Mouse (Mus musculus) thymus, adult 2 months (tissue): ENCODE measurements around the gene D430041D05Rik. TPM values are rescaled to one million over a fixed set of nuclear protein-coding genes. Genes with fewer than 3 reads are reported as not detected.

Experiments used
- DNase-seq: peaks from one replicate; pipeline ENCODE4 v3.0.0; 2021
- H3K27ac ChIP-seq: fragments of 200-500 bp; 2 replicates; pipeline ENCODE4 v1.5.1; 2012; ENCODE audit warnings: low read length, control low read depth; ENCODE audit not compliant: control insufficient read depth, insufficient read depth
- H3K27me3 ChIP-seq: fragments of 200-500 bp; 2 replicates; pipeline ENCODE4 v1.6.1; 2012; ENCODE audit warnings: mild to moderate bottlenecking, low read length, moderate library complexity, mixed read lengths; ENCODE audit not compliant: control insufficient read depth, insufficient read depth
- H3K36me3 ChIP-seq: fragments of 200-500 bp; 2 replicates; pipeline ENCODE4 v1.6.1; 2012; ENCODE audit warnings: mild to moderate bottlenecking, low read length, moderate library complexity; ENCODE audit not compliant: control insufficient read depth, insufficient read depth
- H3K4me1 ChIP-seq: fragments of 200-500 bp; replicated peaks from 2 replicates; pipeline ENCODE4 v1.6.1; 2012; ENCODE audit warnings: low read length; ENCODE audit not compliant: control insufficient read depth, insufficient read depth
- H3K4me3 ChIP-seq: fragments of 200-500 bp; 2 replicates; pipeline ENCODE4 v1.5.1; 2012; ENCODE audit warnings: mild to moderate bottlenecking, low read length, control low read depth, moderate library complexity; ENCODE audit not compliant: control insufficient read depth, insufficient read depth
- CTCF ChIP-seq: fragments of 200-500 bp; IDR thresholded peaks from 2 replicates; pipeline ENCODE4 v1.5.1; 2012; ENCODE audit warnings: mild to moderate bottlenecking, control low read depth, low read length, moderate library complexity, borderline replicate concordance; ENCODE audit not compliant: control insufficient read depth, poor library complexity, insufficient read depth; ENCODE audit errors: extremely low read depth
- POLR2A ChIP-seq: fragments of 200-500 bp; IDR thresholded peaks from 2 replicates; pipeline ENCODE4 v1.6.1; 2012; ENCODE audit warnings: mild to moderate bottlenecking, low read length, control low read depth, moderate library complexity; ENCODE audit not compliant: control insufficient read depth, poor library complexity, insufficient read depth; ENCODE audit errors: extremely low read depth
- WGBS: fragments of 180-500 bp; shearing (Covaris S2); methylation state at CpG from one replicate; pipeline ENCODE4 v1.1.7; 2018; 5-methylcytosine and 5-hydroxymethylcytosine counted together
- polyA plus RNA-seq: library from polyadenylated mRNA; depleted of rRNA; stranded (reverse); fragments of >200 nt; gene quantifications from 2 replicates; pipeline ENCODE4 v1.2.3, GENCODE M21; 2012

D430041D05Rik gene
- polyA plus RNA-seq, 1 experiment: 3.0 TPM

- Histone ChIP-seq H3K27ac (no peak overlapping the region), H3K36me3 (no peaks in the 10 kb centered on the region), H3K4me1 (no peaks in the 10 kb centered on the region), H3K4me3 (no peak overlapping the region), H3K27me3 (no peaks in the 10 kb centered on the region)
- 74% methylated on average over 5 of the region's 5 CpGs for WGBS
- no peak for DNase-seq
- TF ChIP-seq POLR2A (no peak), CTCF (no peak)
Observed at GRCm38 (mm10) chr2:104333952-104334351, 76.9 kb downstream of the D430041D05Rik start.

- TF ChIP-seq POLR2A: no peak
- no peak for TF ChIP-seq CTCF
- Histone ChIP-seq H3K27me3 (no peaks in the 10 kb centered on the region), H3K4me3 (no peak overlapping the region), H3K27ac (no peak overlapping the region), H3K36me3 (no peaks in the 10 kb centered on the region), H3K4me1 (no peaks in the 10 kb centered on the region)
- DNase-seq: no peak
- WGBS: 91% methylated on average over 4 of the region's 4 CpGs
Observed at GRCm38 (mm10) chr2:104332707-104333106, 78.1 kb downstream of the D430041D05Rik start.

GRCm38 (mm10) chr2:104331261-104331660 is 79.6 kb downstream of the D430041D05Rik start:
- H3K4me3 ChIP-seq: no peak overlapping the region
- H3K4me1 ChIP-seq: no peaks in the 10 kb centered on the region
- WGBS: 88% methylated on average over 6 of the region's 6 CpGs
- no peaks in the 10 kb centered on the region for H3K27me3 ChIP-seq
- H3K36me3 ChIP-seq: no peaks in the 10 kb centered on the region
- no peak overlapping the region for H3K27ac ChIP-seq
- no peak for TF ChIP-seq CTCF
- DNase-seq: no peak

- WGBS: 84% methylated on average over 16 of the region's 16 CpGs
Observed at GRCm38 (mm10) chr2:104327116-104327794, 83.6 kb downstream of the D430041D05Rik start.

GRCm38 (mm10) chr2:104323773-104324172 is 87.0 kb downstream of the D430041D05Rik start:
- no peak overlapping the region for H3K27ac ChIP-seq
- no peak overlapping the region for H3K4me3 ChIP-seq
- no peaks in the 10 kb centered on the region for H3K36me3 ChIP-seq
- H3K4me1 ChIP-seq: no peaks in the 10 kb centered on the region
- H3K27me3 ChIP-seq: no peaks in the 10 kb centered on the region
- TF ChIP-seq POLR2A: no peak
- no peak for TF ChIP-seq CTCF
- DNase-seq: no peak
- WGBS: 72% methylated on average over 6 of the region's 6 CpGs

More at GRCm38 (mm10) chr2:104327116-104327794, 83.6 kb downstream of the D430041D05Rik start:
- Histone ChIP-seq H3K4me1 (no peaks in the 10 kb centered on the region), H3K36me3 (no peaks in the 10 kb centered on the region), H3K4me3 (no peak overlapping the region), H3K27me3 (no peaks in the 10 kb centered on the region), H3K27ac (no peak overlapping the region)
- no peak for TF ChIP-seq POLR2A
- no peak for TF ChIP-seq CTCF
- DNase-seq: no peak

- TF ChIP-seq CTCF (no peak), POLR2A (no peak)
- no peak overlapping the region for H3K27ac ChIP-seq
- H3K36me3 ChIP-seq: no peaks in the 10 kb centered on the region
- H3K4me1 ChIP-seq: no peaks in the 10 kb centered on the region
- 90% methylated on average over 5 of the region's 5 CpGs for WGBS
- no peaks in the 10 kb centered on the region for H3K27me3 ChIP-seq
- no peak overlapping the region for H3K4me3 ChIP-seq
- DNase-seq: no peak
Observed at GRCm38 (mm10) chr2:104323351-104323750, 87.5 kb downstream of the D430041D05Rik start.
